Mouse (Mus musculus): ENCODE data around the gene Tnfsf4. TPM values are rescaled to one million over a fixed set of nuclear protein-coding genes. Genes with fewer than 3 reads are reported as not detected.

The Tnfsf4 gene
- total and polyA plus RNA-seq, 3 experiments = not detected

GRCm38 (mm10) chr1:161463388-161464085, 68.3 kb downstream of the Tnfsf4 start:
- Histone ChIP-seq H3K79me2 (replicated peaks; ENCODE audit: control insufficient read depth, insufficient read depth, low read length) (no peaks in the 10 kb centered on the region), H3K27ac (peak overlapping the region; percentile 52), H3K9ac (ENCODE audit: low read depth, low read length) (no peak overlapping the region), H3K27me3 (ENCODE audit: control insufficient read depth, insufficient read depth, low read length) (no peaks in the 10 kb centered on the region), H3K4me3 (no peak overlapping the region), H3K36me3 (ENCODE audit: control insufficient read depth, insufficient read depth, low read length) (0 out of 2 replicates have a peak, but pooled peaks cover 2% of the 10 kb centered on the region), H3K4me1 (ENCODE audit: control insufficient read depth, insufficient read depth, low read length) (peaks cover 5% of the 10 kb centered on the region)
- intact Hi-C loops (cut with DNase I) = loop anchor here (1.0 kb wide), 1 partner anchor 31 kb away; the partner anchor contains the start of gene Tnfsf18
- peak; percentile 38 to 69 for DNase-seq
- WGBS = 41% methylated on average over 2 of the region's 2 CpGs
- TF ChIP-seq EP300 (IDR thresholded peaks at IDR 0.05; ENCODE audit: insufficient read depth, low read depth, low read length) (peak; percentile 71), CTCF (IDR thresholded peaks at IDR 0.05) (no peak), POLR2A (IDR thresholded peaks at IDR 0.05; ENCODE audit: insufficient read depth, low read depth, low read length) (no peak)

Other genes with a start within 250 kb of the Tnfsf4 start
- not detected for gene Tex50, start 236.1 kb upstream of the Tnfsf4 start, total RNA-seq (2021)
- not detected in 2 replicates for gene Tex50, start 236.1 kb upstream of the Tnfsf4 start, polyA plus RNA-seq (2012; rRNA removed)
- gene Prdx6, start 144.2 kb upstream of the Tnfsf4 start, total RNA-seq (2021) = 100 to 1,000 TPM; 284 to 336 TPM
- gene Prdx6, start 144.2 kb upstream of the Tnfsf4 start, polyA plus RNA-seq (2012; rRNA removed) = 186 and 235 TPM in 2 replicates
- gene Tnfsf18, start 99.2 kb downstream of the Tnfsf4 start, total RNA-seq (2021) = under 1 TPM; 0.10 to 0.18 TPM
- gene Tnfsf18, start 99.2 kb downstream of the Tnfsf4 start, polyA plus RNA-seq (2012; rRNA removed) = not detected in 2 replicates